Mouse (Mus musculus) hindbrain, embryonic 14.5 days (tissue): Measurements from ENCODE around the gene Otulinl. TPM values are rescaled to one million over a fixed set of nuclear protein-coding genes. Genes with fewer than 3 reads are reported as not detected.

Source experiments
- ATAC-seq: fragments of 200-750 bp; cut with Nextera tagmentation; 2 replicates; pipeline ENCODE4 v1.8.0; 2017; ENCODE audit warnings: moderate number of reproducible peaks, mild to moderate bottlenecking, moderate TSS enrichment, moderate library complexity; ENCODE audit not compliant: low FRiP score
- DNase-seq: peaks from one replicate; pipeline ENCODE4 v3.0.0-alpha.2; 2015; ENCODE audit warnings: low spot score
- H3K27ac ChIP-seq: fragments of 300-500 bp; sonication (generic); 2 replicates; pipeline ENCODE4 v1.5.1; 2014; ENCODE audit warnings: mild to moderate bottlenecking, moderate library complexity
- H3K27me3 ChIP-seq: fragments of 300-500 bp; sonication (generic); 2 replicates; pipeline ENCODE4 v1.6.1; 2014; ENCODE audit warnings: mild to moderate bottlenecking, low read length, mixed read lengths; ENCODE audit not compliant: control insufficient read depth, insufficient read depth
- H3K36me3 ChIP-seq: fragments of 300-500 bp; sonication (generic); replicated peaks from 2 replicates; pipeline ENCODE4 v1.6.1; 2014; ENCODE audit not compliant: control insufficient read depth, insufficient read depth
- H3K4me1 ChIP-seq: fragments of 300-500 bp; sonication (generic); replicated peaks from 2 replicates; pipeline ENCODE4 v1.6.1; 2014; ENCODE audit warnings: antibody characterized with exemption, low read length, mixed read lengths; ENCODE audit not compliant: control insufficient read depth, insufficient read depth
- H3K4me2 ChIP-seq: fragments of 300-500 bp; sonication (generic); replicated peaks from 2 replicates; pipeline ENCODE4 v1.6.1; 2014; ENCODE audit warnings: mild to moderate bottlenecking, moderate library complexity
- H3K4me3 ChIP-seq: fragments of 300-500 bp; sonication (generic); replicated peaks from 2 replicates; pipeline ENCODE4 v1.5.1; 2014; ENCODE audit warnings: mild to moderate bottlenecking, low read length
- H3K9ac ChIP-seq: fragments of 300-500 bp; sonication (generic); 2 replicates; pipeline ENCODE4 v1.6.1; 2014
- H3K9me3 ChIP-seq: fragments of 300-500 bp; sonication (generic); 2 replicates; pipeline ENCODE4 v1.6.1; 2016; ENCODE audit warnings: low read length; ENCODE audit not compliant: control insufficient read depth
- WGBS: fragments of 180-500 bp; shearing (Covaris S2); extraction: QIAGEN DNeasy Blood & Tissue Kit; methylation state at CpG from one replicate; pipeline ENCODE4 v1.1.7; 2014; 5-methylcytosine and 5-hydroxymethylcytosine counted together
- polyA plus RNA-seq: library from polyadenylated mRNA; unstranded; fragments of >200 nt; fragmentation: Nextera tagmentation; extraction: Ambion mirVana; gene quantifications from 2 replicates; pipeline ENCODE4 v1.2.1, GENCODE M21; 2014

Otulinl gene
- polyA plus RNA-seq, 1 experiment from 2014 or later, result 15.2 TPM

DNA sequence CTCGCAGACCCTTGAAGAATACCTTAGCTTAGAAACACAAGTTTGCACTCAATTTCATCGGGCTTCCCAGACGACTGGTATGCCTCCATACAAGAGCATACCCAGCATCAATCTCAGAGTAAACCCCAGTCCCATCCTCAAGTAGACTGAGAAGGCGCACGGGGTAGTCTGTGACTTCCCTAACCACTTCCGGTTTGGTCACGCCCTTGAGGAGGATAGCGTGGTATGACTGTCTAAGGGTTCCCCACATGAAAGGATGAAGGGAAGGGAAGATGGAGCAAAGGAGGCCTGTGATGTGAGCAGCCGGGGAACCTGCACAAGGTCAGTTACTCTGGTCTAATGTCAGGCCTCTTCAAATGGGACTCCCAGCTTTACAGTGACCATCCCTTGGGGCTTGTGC, 53.6 kb downstream of the Otulinl start:
- H3K27me3 ChIP-seq, result no peaks in the 10 kb centered on the region
- WGBS, result 93% methylated on average over 9 of the region's 9 CpGs
- H3K9me3 ChIP-seq, result no peaks in the 10 kb centered on the region
- ATAC-seq (no peak), DNase-seq (no peak)
- H3K9ac ChIP-seq, result no peak overlapping the region
- no peak overlapping the region for H3K4me3 ChIP-seq
- H3K36me3 ChIP-seq, result peaks cover 17% of the 10 kb centered on the region
- H3K4me2 ChIP-seq, result no peak overlapping the region
- H3K4me1 ChIP-seq, result peaks cover 18% of the 10 kb centered on the region
- H3K27ac ChIP-seq, result no peak overlapping the region

GRCm38 (mm10) chr15:27626314-27626713, 55.1 kb downstream of the Otulinl start:
- ATAC-seq (no peak), DNase-seq (no peak)
- H3K36me3 ChIP-seq, result peaks cover 22% of the 10 kb centered on the region
- H3K9ac ChIP-seq, result no peak overlapping the region
- 95% methylated on average over 1 of the region's 1 CpGs for WGBS
- no peak overlapping the region for H3K4me3 ChIP-seq
- no peaks in the 10 kb centered on the region for H3K9me3 ChIP-seq
- peaks cover 17% of the 10 kb centered on the region for H3K4me1 ChIP-seq
- no peak overlapping the region for H3K4me2 ChIP-seq
- no peak overlapping the region for H3K27ac ChIP-seq
- no peaks in the 10 kb centered on the region for H3K27me3 ChIP-seq

- ATAC-seq (no peak), DNase-seq (no peak)
- Histone ChIP-seq H3K36me3 (peaks cover 22% of the 10 kb centered on the region), H3K9ac (no peak overlapping the region), H3K4me3 (no peak overlapping the region), H3K4me1 (peaks cover 14% of the 10 kb centered on the region), H3K27me3 (no peaks in the 10 kb centered on the region), H3K9me3 (no peaks in the 10 kb centered on the region), H3K27ac (no peak overlapping the region), H3K4me2 (no peak overlapping the region)
- WGBS, result 91% methylated on average over 10 of the region's 10 CpGs
These were observed 55.5 kb downstream of the Otulinl start for GRCm38 (mm10) chr15:27625890-27626255.

DNA sequence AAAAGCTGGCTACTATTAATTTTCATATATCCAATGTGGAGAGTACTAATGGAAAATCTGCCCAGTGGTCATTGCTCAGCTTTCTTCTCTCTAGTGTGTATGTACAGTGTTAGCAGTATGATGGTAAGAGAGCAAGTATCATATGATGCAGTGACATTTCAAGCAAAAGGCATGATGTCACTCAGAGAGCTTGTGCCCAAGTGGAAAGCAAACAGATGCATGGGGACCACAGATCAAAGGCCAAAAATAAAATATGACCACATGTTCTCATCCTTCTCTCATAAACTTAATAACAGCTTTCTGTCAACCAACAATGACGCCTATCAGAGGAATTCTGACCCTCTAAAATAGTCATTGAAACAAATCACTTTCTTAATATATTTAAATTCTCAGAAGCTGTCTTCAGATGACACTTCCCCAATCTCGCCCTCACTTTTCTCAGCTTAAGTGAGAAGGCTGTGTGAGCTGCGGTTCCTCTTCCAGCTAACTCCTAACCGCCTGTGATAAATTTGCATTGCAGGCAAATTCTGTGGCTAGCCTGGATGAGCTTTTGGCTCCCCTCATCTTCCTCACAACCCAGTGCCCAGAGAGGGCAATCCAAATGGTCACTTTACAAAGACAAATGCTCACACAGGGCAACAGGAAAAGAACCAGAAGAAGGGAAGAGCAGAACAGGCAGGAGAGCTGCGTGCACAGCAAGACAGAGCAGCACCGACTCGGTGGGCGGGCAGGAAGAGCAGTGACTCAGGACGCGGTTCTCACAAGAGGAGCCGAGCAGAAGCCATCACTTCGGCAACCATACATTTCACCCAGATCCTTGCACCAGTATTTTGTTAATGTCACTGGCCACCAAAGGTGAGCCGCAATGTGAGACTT, 56.1 kb downstream of the Otulinl start:
- no peak overlapping the region for H3K27ac ChIP-seq
- H3K9ac ChIP-seq, result no peak overlapping the region
- H3K4me1 ChIP-seq, result peaks cover 14% of the 10 kb centered on the region
- ATAC-seq, result no peak
- peaks cover 22% of the 10 kb centered on the region for H3K36me3 ChIP-seq
- no peak overlapping the region for H3K4me2 ChIP-seq
- WGBS, result 93% methylated on average over 13 of the region's 13 CpGs
- H3K27me3 ChIP-seq, result no peaks in the 10 kb centered on the region
- DNase-seq, result no peak
- no peak overlapping the region for H3K4me3 ChIP-seq
- H3K9me3 ChIP-seq, result no peaks in the 10 kb centered on the region

- 92% methylated on average over 6 of the region's 6 CpGs for WGBS
- DNase-seq (no peak), ATAC-seq (no peak)
- no peaks in the 10 kb centered on the region for H3K27me3 ChIP-seq
- no peaks in the 10 kb centered on the region for H3K4me1 ChIP-seq
- no peak overlapping the region for H3K4me2 ChIP-seq
- no peak overlapping the region for H3K27ac ChIP-seq
- H3K9ac ChIP-seq, result no peak overlapping the region
- no peaks in the 10 kb centered on the region for H3K9me3 ChIP-seq
- peaks cover 35% of the 10 kb centered on the region for H3K36me3 ChIP-seq
- no peak overlapping the region for H3K4me3 ChIP-seq
These were observed 58.1 kb downstream of the Otulinl start for GRCm38 (mm10) chr15:27623286-27623685.

DNA sequence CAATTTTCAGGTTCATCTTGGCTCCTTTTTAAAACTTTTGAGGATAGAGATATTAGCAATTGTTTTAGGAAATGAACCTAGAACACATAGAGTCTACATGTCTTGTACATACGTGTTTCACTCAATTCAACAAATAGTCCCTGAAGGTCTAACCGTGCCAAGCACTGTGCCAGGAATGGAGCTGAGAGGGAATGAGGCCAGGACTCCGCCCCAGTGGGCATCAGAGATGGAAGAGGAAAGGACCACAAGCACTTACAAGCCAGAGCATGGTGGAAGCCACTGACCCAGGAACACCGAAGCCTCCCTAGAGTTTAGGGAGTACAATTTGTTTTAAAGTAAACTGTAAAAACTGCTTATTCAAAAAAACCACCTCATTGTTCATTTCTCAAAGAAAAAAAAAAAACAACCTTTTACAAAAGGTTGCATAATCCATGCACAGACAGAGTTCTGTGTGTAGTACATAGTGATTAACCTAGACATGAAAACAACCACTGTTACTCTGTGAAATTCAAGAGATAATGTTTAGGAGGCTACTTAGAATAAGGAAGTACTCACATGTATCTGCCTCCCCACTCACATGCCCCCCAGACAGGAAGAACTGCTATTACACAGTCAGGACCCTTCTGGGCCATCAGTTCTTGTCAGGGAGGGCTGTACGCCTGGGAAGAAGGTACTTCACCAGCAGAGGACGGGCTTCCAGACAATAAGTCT, 60.7 kb downstream of the Otulinl start:
- Histone ChIP-seq H3K4me1 (no peaks in the 10 kb centered on the region), H3K27ac (no peak overlapping the region), H3K4me3 (no peak overlapping the region), H3K27me3 (no peaks in the 10 kb centered on the region), H3K9me3 (no peaks in the 10 kb centered on the region), H3K9ac (no peak overlapping the region), H3K4me2 (no peak overlapping the region), H3K36me3 (peaks cover 48% of the 10 kb centered on the region)
- WGBS, result 87% methylated on average over 6 of the region's 6 CpGs
- ATAC-seq (no peak), DNase-seq (no peak)

DNA sequence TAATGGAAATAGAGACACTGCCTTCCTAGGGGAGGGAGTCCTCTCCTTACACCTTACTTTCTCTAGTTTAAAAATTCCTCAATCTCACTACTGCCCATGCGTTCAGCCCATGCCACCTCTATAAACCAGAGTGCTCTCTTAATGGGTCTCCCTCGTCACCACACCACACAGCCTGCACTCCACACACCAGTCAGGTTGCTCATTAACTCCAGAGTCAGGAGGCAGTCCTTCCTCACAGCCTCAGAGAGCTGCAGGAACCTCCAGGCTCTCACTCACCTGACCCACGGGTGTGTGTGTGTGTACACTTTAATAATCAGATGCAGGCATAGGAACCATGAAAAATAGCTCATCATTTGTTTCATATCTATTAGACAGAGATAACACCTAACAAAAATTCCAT, 61.7 kb downstream of the Otulinl start:
- Histone ChIP-seq H3K27me3 (no peaks in the 10 kb centered on the region), H3K36me3 (peaks cover 47% of the 10 kb centered on the region), H3K4me1 (no peaks in the 10 kb centered on the region), H3K9ac (no peak overlapping the region), H3K9me3 (no peaks in the 10 kb centered on the region), H3K27ac (no peak overlapping the region), H3K4me3 (no peak overlapping the region), H3K4me2 (no peak overlapping the region)
- ATAC-seq, result no peak
- DNase-seq, result no peak
- 78% methylated on average over 3 of the region's 3 CpGs for WGBS

- Histone ChIP-seq H3K9me3 (no peaks in the 10 kb centered on the region), H3K4me3 (no peak overlapping the region), H3K4me2 (no peak overlapping the region), H3K27ac (no peak overlapping the region), H3K4me1 (no peaks in the 10 kb centered on the region), H3K27me3 (no peaks in the 10 kb centered on the region), H3K36me3 (peaks cover 49% of the 10 kb centered on the region), H3K9ac (no peak overlapping the region)
- no peak for ATAC-seq
- 90% methylated on average over 6 of the region's 6 CpGs for WGBS
- no peak for DNase-seq
These were observed 62.4 kb downstream of the Otulinl start for GRCm38 (mm10) chr15:27618778-27619533.

GRCm38 (mm10) chr15:27617227-27617626, 64.2 kb downstream of the Otulinl start:
- Histone ChIP-seq H3K27ac (no peak overlapping the region), H3K27me3 (no peaks in the 10 kb centered on the region), H3K4me3 (no peak overlapping the region), H3K4me1 (no peaks in the 10 kb centered on the region), H3K36me3 (peaks cover 40% of the 10 kb centered on the region), H3K4me2 (no peak overlapping the region), H3K9me3 (no peaks in the 10 kb centered on the region), H3K9ac (no peak overlapping the region)
- WGBS, result 86% methylated on average over 3 of the region's 3 CpGs
- no peak for DNase-seq
- no peak for ATAC-seq
